Mouse (Mus musculus) large intestine, adult 2 months (tissue): ENCODE data around the gene Apoc1. TPM values are rescaled to one million over a fixed set of nuclear protein-coding genes. Genes with fewer than 3 reads are reported as not detected.
A peak's percentile ranks its signal among the peaks of the same experiment; 100 is the strongest.

Source experiments
- DNase-seq: peaks from one replicate; pipeline ENCODE4 v3.0.0-alpha.2; 2012; ENCODE audit warnings: low read depth, low spot score
- WGBS: fragments of 180-500 bp; shearing (Covaris S2); methylation state at CpG from one replicate; pipeline ENCODE4 v1.1.7; 2018; 5-methylcytosine and 5-hydroxymethylcytosine counted together
- polyA plus RNA-seq: library from polyadenylated mRNA; depleted of rRNA; stranded (reverse); fragments of >200 nt; gene quantifications from 2 replicates; pipeline ENCODE4 v1.2.3, GENCODE M21; 2012

Apoc1 gene
- polyA plus RNA-seq, 1 experiment = 0.29 TPM

DNA sequence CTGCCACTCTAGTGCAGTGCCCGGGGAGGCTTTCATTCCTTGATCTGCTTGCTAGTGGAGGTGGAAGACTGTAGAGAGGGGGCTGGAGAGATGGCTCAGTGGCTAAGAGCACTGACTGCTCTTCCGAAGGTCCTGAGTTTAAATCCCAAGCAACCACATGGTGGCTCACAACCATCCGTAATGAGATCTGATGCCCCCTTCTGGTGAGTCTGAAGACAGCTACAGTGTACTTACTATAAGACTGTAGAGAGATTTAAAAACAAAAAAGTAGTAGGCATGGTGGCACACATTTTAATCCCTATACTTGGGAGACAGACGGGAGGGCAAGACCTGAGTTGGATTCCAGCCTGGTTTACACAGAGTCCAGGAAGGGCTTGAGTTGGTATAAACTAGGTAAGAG lies 20.0 kb upstream of the Apoc1 start:
- WGBS = 59% methylated on average over 4 of the region's 4 CpGs
- DNase-seq = no peak

DNA sequence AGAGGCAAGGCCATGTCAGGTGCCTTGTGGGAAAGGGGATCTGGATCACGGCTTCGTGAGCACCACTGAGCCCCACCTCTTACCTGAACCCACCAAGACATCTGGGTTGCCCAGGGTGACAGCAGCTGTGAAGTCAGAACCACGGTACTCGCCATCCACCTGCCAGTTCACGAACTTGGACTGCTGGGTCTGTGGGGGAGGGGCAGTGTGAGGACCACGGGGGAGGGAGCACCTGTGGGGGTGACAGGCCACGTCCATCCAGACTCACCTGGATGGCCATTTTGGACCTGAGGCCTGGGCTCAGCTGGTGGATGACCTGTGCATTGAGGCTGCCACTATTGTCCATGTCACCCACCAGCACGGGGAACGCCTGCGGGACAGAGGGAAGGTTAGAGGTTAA lies 18.2 kb upstream of the Apoc1 start:
- 91% methylated on average over 10 of the region's 10 CpGs for WGBS
- DNase-seq = no peak

DNA sequence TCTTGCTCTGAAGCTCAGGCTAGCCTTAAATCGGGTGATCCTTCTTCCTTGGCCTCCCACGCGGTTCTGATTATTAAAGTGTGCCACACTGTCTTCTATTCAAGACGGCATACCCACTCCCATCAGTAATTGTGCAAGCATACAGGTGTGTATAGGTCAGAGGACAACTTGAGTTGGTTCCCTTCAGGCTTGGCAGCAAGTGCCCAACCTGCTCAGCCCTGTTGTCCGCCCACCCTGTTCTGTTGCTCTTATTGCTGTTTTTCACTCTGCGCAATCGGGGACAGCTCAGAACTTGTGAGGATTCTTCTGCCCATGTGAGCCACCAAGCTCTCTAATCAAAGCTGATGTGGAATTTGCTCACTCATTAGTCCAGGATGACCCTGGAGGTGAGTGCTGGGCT lies 12.8 kb upstream of the Apoc1 start:
- DNase-seq = no peak
- 91% methylated on average over 7 of the region's 7 CpGs for WGBS

DNA sequence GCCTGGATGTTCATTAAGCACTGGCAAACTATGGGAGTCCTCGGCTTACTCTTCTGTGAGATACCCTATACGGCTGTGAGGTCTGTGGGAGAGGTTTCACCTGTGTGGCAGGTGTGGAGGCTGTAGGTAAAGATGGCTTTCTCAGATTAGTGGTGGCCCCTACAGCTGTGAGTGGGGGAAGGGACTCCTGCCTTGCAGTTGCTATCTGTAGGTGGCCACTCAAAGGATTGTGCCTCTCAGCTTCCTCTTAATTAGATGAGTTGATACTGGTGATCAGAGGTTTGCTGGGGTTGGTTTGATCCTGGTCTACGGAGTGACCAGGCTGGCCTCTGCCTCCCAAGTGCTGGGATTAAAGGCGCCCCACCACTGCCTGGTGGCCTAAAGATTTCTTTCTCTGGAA lies 12.0 kb upstream of the Apoc1 start:
- WGBS = 91% methylated on average over 4 of the region's 4 CpGs
- DNase-seq = no peak

DNA sequence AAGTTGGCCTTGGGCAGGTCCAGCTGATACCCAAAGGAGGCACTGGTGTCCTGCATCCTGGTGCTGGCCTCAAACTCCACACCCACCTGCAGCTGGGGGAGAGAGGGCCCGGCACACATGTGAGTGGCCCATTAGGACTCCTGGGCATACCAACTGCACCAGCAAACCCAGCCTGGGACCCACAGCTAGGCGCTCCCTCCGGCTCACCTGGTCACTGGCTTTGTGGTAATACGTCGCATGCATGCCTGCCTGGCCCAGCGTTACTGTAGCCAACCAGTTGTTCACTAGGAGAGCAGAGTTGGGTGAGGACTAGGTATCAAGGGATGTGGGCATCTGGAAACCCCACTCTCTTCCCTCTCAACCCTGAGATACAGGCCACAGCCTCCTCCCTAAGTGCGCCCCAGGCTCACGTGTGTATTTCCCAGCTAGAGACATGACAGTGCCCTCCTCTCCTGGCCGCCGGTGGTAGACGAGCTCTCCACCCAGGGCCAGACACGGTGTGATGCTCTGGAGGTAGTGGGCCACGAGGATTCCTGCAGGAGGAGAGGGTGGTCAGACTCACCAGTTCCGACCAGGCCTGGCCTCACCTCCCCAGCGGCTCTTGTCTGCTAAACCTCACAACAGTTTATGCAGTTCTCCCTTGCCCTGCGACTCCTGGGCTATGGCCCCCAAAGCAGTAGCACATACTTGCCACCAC lies 10.5 kb upstream of the Apoc1 start:
- DNase-seq = no peak
- 92% methylated on average over 16 of the region's 16 CpGs for WGBS

DNA sequence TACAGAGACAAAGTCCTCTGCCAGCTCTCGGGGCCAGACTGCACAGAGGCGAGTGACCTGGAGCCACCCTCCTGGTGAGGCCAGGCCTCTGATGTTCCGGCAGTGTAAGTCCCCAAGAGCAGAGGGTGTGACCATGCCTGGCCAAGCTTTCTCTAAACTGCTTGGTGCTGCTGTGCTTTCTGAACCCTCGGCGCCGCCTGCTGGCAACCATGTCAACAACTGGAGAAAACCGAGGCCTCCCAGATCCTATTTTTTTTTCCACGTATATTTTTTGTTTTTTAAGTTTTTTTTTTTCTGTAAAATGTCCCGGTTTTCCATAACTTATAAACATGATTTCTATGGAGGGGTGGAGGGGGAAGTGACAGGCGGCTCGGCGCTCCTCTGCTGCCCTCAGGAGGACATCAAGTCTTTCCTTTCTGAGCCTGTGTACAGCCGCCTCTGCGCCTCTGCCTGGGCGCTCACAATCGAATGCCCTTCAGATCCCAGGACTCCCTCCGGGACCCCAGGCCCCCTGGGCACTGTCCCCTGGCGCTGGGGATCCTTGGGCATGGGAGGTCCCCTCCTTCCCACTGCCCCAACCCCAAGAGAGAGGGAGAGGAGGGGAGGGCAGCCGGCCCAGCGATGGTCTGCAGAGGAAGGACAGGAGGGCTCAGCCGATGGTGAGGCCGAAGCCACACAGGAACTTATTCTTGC lies 8.8 kb upstream of the Apoc1 start:
- DNase-seq = peak; percentile 75
- 26% methylated on average over 22 of the region's 22 CpGs for WGBS

DNA sequence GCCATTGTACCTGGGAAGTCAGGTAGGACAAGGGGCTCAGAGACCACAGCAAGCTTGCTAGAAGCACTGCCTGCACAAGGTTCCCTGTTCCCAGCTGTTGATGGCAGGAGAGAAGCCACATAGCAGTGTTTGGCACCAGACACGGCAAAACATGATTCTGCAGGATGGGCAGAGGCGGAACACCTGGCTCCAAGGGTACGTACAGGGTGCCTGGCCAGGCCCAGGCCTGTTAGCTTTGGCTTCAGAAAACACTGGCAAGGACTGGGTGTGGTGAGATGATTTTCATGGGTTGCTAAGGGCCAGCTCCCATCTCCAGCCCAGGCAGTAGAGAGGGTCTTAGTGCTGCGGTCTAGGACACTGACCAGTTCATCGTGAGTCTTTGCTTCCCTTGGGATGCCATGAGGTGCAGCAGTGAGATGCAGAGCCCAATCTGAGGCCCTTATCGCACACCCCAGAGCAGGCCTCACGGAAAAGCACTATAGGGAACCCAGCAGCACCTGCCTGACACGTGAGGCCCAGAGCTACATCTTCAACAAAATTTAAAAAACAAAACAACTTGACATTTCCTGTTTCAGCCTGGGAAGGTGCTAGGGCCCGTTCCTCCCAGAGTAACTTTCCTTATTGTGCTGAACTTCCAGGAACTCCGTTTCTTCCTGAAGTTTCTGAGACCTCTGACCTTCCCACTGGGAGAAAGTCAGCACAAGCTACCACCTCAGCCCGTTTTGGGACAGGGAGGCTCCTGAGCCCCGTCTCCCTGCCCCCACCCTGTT lies 8.0 kb upstream of the Apoc1 start:
- 23% methylated on average over 12 of the region's 12 CpGs for WGBS
- DNase-seq = peak; percentile 25

DNA sequence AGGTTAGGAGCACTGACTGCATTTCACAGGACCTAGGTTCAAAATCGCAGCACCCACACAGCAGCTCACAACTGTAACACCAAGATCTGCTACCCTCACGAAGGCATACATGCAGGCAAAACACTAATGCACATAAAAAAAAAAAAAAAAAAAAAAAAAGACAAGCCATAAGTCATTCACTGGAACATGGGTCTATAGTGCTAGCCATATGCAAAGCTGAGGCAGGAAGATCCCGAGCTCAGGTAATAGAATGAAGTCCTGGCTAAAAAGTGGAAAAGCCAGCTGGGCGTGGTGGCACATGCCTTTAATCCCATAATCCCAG lies 7.3 kb upstream of the Apoc1 start:
- DNase-seq = no peak
- WGBS = 76% methylated on average over 4 of the region's 4 CpGs

DNA sequence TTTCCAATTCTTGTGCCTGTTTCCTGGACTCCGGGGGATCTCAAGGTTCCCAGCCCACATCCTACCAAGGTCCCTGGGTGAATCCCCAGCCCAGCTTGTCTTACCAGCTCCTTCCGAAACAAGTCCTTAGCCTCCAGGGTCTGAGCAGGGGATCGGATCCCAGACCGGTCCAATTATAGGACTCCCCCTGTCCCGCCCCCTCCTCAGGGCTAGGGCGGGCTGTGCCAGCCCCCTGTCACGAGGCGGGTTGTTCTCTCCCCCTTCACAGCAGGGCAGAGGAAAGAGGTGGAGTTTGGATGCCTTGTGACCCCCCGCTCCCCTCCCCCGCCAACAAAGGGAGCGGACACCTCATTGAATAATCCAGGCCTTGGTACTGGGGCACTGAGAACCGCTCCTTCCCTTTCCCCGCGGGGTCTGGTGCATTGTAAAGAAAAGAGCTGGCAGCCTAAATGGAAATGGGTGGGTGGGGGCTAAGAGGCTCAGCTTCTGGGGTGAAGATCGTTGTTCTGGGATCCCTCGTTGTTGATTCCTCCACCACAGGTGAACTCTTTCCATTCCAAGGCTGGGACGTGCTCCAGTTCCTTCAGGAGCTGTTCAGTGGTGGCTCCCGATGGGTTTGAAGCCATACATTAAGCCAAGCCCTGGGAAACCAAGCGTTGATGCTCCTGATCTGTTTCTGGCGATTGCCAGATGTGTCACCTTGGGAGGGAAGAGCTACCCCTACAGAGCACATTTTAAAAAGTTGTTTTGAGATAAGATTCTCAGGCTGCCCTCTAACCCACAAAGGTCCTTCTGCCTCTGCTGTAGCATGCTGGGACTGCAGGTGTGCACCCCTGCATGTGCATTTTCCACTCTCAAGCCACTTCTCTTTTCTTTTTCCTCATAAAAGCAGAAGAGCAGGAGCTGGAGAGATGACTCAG lies 6.7 kb upstream of the Apoc1 start, which contains the start of gene Apoe:
Apoe (minus strand) TSS at position 282 of the 920 bp plus-strand sequence.
- no peak for DNase-seq
- WGBS = 33% methylated on average over 20 of the region's 20 CpGs

DNA sequence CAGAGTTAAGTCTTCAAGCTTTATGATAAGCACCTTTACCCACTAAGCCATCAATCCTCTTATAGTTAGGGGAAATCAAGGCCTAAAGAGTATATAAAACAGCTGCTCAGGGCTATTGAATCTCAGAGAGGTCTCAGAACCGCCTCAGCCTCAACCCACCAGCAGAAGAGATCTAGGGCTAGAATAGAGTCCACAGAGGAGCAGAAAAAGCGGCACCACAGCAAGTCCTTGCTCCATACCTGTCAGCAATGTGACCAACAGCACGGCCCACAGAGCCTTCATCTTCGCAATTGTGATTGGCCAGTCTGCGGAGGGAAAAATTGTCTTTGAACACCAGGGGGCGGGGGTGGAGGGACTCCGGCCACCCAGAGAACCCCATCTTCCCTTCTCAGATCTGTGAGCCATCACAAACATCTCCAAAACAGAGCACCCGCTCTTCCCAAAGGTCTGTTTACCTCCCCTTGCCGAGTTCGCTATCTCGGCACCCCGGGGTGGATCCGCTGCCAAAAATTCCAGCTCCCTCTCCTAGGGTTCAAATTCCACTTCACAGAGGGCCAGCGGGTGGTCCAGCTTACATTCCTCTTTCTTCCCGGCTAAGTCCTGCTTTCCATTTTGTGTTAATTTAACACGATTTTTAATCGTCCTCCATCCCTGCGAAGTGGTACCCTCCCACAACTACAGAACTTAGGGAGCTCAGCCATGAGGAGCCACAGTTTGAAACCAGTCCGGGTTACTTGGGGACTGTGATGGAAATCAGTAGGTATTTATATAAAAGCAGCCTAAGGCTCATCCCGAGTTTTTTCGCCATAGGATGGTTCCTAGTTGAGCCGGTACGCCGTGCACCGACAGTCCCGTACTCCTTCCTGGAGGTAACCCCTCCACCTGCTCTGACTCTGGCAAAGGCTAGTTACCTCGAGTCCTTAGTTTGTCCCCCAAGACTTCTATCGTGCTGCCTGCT lies 5.8 kb upstream of the Apoc1 start:
- 13% methylated on average over 28 of the region's 28 CpGs for WGBS
- DNase-seq = no peak

DNA sequence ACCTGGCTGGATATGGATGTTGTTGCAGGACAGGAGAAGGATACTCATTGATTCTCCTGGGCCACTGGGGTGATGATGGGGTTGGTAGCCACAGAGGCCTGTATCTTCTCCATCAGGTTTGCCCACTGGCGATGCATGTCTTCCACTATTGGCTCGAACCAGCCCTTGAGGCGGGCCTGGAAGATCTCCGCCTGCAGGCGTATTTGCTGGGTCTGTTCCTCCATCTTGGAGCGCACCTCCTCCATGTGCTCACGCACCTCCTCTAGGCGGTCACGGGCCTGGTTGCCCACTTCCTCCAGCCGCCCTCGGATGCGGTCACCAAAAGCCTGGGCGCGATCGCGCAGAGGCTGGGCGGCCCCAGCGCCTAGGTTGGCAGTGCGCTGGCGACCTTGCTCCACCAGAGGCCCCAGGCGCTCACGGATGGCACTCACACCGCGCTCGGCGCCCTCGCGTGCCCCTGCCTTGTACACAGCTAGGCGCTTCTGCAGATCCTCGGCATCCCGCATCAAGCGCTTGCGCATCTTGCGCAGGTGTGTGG lies 3.9 kb upstream of the Apoc1 start:
- 97% methylated on average over 34 of the region's 34 CpGs for WGBS
- no peak for DNase-seq

DNA sequence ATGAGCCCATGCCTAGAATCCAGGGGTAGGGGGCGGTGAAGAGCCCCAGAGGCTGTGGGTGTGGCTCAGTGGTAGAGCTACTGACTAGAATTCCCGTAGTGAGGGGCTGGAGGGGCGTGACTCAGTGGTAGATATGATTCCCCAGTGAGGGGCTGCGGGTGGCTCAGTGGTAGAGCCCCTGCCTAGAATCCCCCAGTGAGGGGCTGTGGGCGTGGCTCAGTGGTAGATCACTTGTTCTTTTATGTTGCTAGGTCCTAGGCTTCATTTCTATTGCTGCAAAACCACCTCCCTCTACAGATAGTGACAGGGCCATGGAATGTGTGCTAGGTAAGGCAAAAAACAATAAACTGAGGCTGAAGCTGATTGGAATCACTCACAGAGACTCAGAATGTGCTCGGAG lies 3.4 kb upstream of the Apoc1 start:
- WGBS = 90% methylated on average over 6 of the region's 6 CpGs
- no peak for DNase-seq

DNA sequence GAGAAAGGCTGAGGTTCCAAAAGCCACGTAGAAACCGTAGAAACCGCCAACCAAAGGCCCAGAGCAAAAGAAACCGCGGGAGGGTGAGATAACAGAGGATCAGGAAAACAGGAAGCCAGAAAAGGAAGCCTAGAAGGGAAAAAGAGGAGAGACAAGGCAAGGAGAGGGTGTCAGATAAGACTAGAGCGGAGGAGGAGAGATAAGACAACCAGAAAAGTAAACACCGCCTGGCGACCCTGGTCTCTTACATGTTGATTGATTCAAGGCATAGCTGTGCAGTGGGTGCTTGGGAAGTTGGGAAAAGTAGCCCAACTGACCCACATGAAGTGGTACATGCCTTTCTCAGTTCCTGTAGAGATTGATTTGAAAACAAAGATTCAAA lies 2.7 kb upstream of the Apoc1 start:
- WGBS = 36% methylated on average over 8 of the region's 8 CpGs
- DNase-seq = no peak

DNA sequence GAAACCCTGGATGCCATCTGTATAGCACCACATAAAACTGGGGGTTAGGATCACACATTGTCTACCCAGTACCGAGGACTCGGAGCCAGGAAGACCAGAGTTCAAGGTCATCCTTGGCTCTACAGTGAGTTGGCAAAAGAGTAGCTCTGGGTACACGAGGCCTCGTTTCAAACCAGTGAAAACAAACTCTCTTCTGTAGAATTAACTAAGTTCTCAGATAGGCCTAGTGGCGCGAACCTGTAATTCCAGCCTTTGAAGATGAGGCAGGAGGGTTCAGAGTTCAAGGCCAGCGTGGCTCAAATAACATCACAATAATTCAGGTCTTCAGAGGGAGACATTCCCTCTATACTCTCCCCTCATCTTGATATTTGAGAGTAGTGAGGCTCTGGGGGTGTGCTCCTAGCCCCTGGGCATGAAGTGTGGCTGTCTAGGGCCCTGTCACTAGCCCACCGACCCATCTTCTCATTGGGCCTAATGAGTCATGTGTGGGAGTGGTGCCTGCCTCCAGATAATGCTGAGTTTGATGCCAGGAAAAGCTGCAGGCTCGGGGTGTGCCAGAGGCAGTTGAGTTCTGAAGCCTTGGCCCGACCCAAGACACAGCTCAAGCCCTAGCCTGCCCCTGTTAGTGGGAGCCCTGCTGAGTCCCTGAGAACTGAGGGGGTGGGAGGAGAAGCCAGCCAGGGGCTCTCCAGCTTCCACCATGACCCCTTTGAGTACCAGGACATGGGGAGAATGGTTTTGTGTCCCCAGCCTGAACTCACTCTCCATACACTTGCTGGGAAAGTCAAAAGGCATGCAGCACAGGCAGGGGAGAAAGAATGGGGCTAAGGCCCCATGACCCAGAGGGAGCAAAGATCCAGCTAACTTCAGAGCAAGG lies 2.1 kb upstream of the Apoc1 start:
- no peak for DNase-seq
- 61% methylated on average over 10 of the region's 10 CpGs for WGBS

DNA sequence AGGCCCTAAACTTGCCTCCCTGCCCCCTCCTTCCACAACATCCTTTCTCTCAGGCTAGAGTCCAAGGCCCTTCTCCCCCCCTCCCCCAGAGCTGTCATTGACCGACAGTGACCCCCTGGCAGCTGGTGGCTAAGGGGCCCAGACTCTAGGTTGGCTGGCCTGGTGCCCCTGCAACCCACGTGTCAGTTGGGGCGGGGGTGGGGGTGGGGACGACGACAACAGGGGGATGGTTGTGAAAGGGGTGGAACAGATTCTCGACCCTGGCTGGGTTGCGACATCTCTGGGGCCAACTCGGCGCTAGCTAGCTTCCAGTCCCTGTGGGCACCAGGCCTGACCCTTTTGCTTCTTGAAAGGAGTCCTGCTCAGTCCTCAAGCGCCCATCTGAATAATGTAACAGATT lies 961 bp upstream of the Apoc1 start:
- DNase-seq = no peak
- WGBS = 47% methylated on average over 10 of the region's 10 CpGs

DNA sequence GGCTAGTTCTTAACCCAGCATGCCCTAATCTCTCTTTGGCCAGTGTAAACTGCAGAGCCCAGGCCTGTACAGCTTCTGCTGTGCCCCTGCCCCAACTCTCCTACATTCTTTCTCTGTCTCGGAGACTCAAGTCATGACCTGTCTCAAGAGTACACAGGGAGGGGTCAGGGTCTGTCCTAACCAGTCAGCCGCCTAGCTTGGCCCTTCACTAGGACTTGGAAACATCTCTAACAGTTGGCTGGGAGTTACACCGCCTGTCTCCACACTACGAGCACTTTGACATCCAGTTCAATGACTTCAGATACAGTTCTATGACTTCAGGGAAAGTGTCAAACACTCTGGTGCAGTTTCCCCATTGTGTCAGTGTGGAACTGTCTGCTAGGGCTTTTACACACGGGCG lies 1.0 kb downstream of the Apoc1 start:
- DNase-seq = no peak
- 72% methylated on average over 6 of the region's 6 CpGs for WGBS

DNA sequence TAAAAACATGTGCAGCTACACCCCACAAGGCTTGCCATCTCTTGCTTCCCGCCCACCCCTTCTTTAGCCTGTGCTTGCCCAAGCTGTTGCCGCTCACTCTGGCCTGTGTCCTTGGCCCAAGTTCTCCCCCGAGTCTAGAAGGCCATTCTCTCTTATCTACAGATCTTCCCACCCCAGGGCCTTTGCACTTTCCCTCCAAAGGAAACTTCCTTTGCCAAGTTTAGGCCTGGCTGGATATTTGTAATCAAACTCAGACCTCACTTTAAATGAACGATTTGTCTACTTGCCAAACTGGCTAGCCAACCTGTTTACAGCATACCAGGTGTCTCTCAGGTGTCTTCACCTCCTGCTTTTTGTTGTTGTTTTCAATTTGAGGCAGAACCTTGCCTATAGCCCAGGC lies 1.6 kb downstream of the Apoc1 start:
- WGBS = 54% methylated on average over 4 of the region's 4 CpGs
- no peak for DNase-seq

DNA sequence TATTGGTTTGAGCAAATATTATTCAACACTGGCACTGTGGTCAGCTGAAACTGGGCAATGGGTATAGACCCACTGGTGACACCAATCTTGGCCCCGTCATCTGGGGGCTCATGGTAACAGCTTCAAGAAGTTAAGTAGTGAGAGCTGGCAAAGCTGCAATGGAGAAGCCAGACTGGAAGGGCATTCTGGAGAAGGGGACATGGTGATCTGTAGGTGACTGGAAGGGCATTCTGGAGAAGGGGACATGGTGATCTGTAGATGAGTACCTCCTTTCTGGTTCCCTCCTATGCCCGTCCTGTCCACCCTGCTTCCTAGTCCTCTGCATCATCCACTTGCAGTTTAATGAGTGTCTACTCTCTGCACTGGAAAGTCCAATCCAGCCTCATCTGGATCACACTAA lies 3.8 kb downstream of the Apoc1 start:
- no peak for DNase-seq
- 88% methylated on average over 2 of the region's 2 CpGs for WGBS
